Mouse (Mus musculus): ENCODE results near the gene Rbm33. TPM values are rescaled to one million over a fixed set of nuclear protein-coding genes. Genes with fewer than 3 reads are reported as not detected.

The Rbm33 gene
- polyA plus RNA-seq, 1 experiment from 2014 or later: 6.8 TPM

- WGBS: 5% methylated on average over 6 of the region's 6 CpGs
- no peaks in the 10 kb centered on the region for H3K4me1 ChIP-seq (ENCODE audit: control insufficient read depth, insufficient read depth, low read length)
- no peaks in the 10 kb centered on the region for H3K9me3 ChIP-seq (replicated peaks; ENCODE audit: control insufficient read depth, low read length)
- ATAC-seq (ENCODE audit: insufficient read depth, low FRiP score): no peak
- H3K36me3 ChIP-seq (ENCODE audit: control insufficient read depth, insufficient read depth, low read length): no peaks in the 10 kb centered on the region
- H3K4me3 ChIP-seq (replicated peaks; ENCODE audit: low read length): no peak overlapping the region
- H3K9ac ChIP-seq (ENCODE audit: low read length): no peak overlapping the region
- no peak overlapping the region for H3K4me2 ChIP-seq (ENCODE audit: low read depth, low read length)
- no peak overlapping the region for H3K27ac ChIP-seq (ENCODE audit: low read length)
- no peaks in the 10 kb centered on the region for H3K27me3 ChIP-seq (ENCODE audit: control insufficient read depth, insufficient read depth, low read length)
Measured at GRCm38 (mm10) chr5:28293990-28294389, 22.9 kb upstream of the Rbm33 start.

- no peaks in the 10 kb centered on the region for H3K36me3 ChIP-seq (ENCODE audit: control insufficient read depth, insufficient read depth, low read length)
- no peaks in the 10 kb centered on the region for H3K4me1 ChIP-seq (ENCODE audit: control insufficient read depth, insufficient read depth, low read length)
- no peak for ATAC-seq (ENCODE audit: insufficient read depth, low FRiP score)
- no peaks in the 10 kb centered on the region for H3K27me3 ChIP-seq (ENCODE audit: control insufficient read depth, insufficient read depth, low read length)
- H3K9ac ChIP-seq (ENCODE audit: low read length): no peak overlapping the region
- no peaks in the 10 kb centered on the region for H3K9me3 ChIP-seq (replicated peaks; ENCODE audit: control insufficient read depth, low read length)
- no peak overlapping the region for H3K27ac ChIP-seq (ENCODE audit: low read length)
- no peak overlapping the region for H3K4me3 ChIP-seq (replicated peaks; ENCODE audit: low read length)
- 70% methylated on average over 5 of the region's 5 CpGs for whole genome bisulfite sequencing
- no peak overlapping the region for H3K4me2 ChIP-seq (ENCODE audit: low read depth, low read length)
Measured at GRCm38 (mm10) chr5:28298161-28298560, 18.8 kb upstream of the Rbm33 start.

GRCm38 (mm10) chr5:28298693-28299092 is 18.2 kb upstream of the Rbm33 start:
- Histone ChIP-seq H3K9ac (ENCODE audit: low read length) (no peak overlapping the region), H3K4me3 (replicated peaks; ENCODE audit: low read length) (no peak overlapping the region), H3K27ac (ENCODE audit: low read length) (no peak overlapping the region), H3K4me2 (ENCODE audit: low read depth, low read length) (no peak overlapping the region), H3K9me3 (replicated peaks; ENCODE audit: control insufficient read depth, low read length) (no peaks in the 10 kb centered on the region), H3K4me1 (ENCODE audit: control insufficient read depth, insufficient read depth, low read length) (no peaks in the 10 kb centered on the region), H3K36me3 (ENCODE audit: control insufficient read depth, insufficient read depth, low read length) (no peaks in the 10 kb centered on the region), H3K27me3 (ENCODE audit: control insufficient read depth, insufficient read depth, low read length) (no peaks in the 10 kb centered on the region)
- no peak for ATAC-seq (ENCODE audit: insufficient read depth, low FRiP score)
- WGBS: 51% methylated on average over 3 of the region's 3 CpGs

GRCm38 (mm10) chr5:28299346-28299745 is 17.6 kb upstream of the Rbm33 start:
- H3K9ac ChIP-seq (ENCODE audit: low read length): no peak overlapping the region
- no peaks in the 10 kb centered on the region for H3K4me1 ChIP-seq (ENCODE audit: control insufficient read depth, insufficient read depth, low read length)
- H3K4me3 ChIP-seq (replicated peaks; ENCODE audit: low read length): no peak overlapping the region
- no peak for ATAC-seq (ENCODE audit: insufficient read depth, low FRiP score)
- WGBS: 76% methylated on average over 6 of the region's 6 CpGs
- H3K4me2 ChIP-seq (ENCODE audit: low read depth, low read length): no peak overlapping the region
- H3K36me3 ChIP-seq (ENCODE audit: control insufficient read depth, insufficient read depth, low read length): no peaks in the 10 kb centered on the region
- H3K27me3 ChIP-seq (ENCODE audit: control insufficient read depth, insufficient read depth, low read length): no peaks in the 10 kb centered on the region
- H3K27ac ChIP-seq (ENCODE audit: low read length): no peak overlapping the region
- no peaks in the 10 kb centered on the region for H3K9me3 ChIP-seq (replicated peaks; ENCODE audit: control insufficient read depth, low read length)

GRCm38 (mm10) chr5:28302671-28303070 is 14.2 kb upstream of the Rbm33 start:
- Histone ChIP-seq H3K27me3 (ENCODE audit: control insufficient read depth, insufficient read depth, low read length) (no peaks in the 10 kb centered on the region), H3K4me2 (ENCODE audit: low read depth, low read length) (no peak overlapping the region), H3K9ac (ENCODE audit: low read length) (no peak overlapping the region), H3K4me1 (ENCODE audit: control insufficient read depth, insufficient read depth, low read length) (no peaks in the 10 kb centered on the region), H3K27ac (ENCODE audit: low read length) (no peak overlapping the region), H3K36me3 (ENCODE audit: control insufficient read depth, insufficient read depth, low read length) (no peaks in the 10 kb centered on the region), H3K4me3 (replicated peaks; ENCODE audit: low read length) (no peak overlapping the region), H3K9me3 (replicated peaks; ENCODE audit: control insufficient read depth, low read length) (no peaks in the 10 kb centered on the region)
- ATAC-seq (ENCODE audit: insufficient read depth, low FRiP score): no peak
- 83% methylated on average over 1 of the region's 1 CpGs for WGBS

GRCm38 (mm10) chr5:28304551-28304950 is 12.4 kb upstream of the Rbm33 start:
- ATAC-seq (ENCODE audit: insufficient read depth, low FRiP score): no peak
- no peaks in the 10 kb centered on the region for H3K36me3 ChIP-seq (ENCODE audit: control insufficient read depth, insufficient read depth, low read length)

GRCm38 (mm10) chr5:28315526-28315925 is 1.4 kb upstream of the Rbm33 start:
- H3K27me3 ChIP-seq (ENCODE audit: control insufficient read depth, insufficient read depth, low read length): no peaks in the 10 kb centered on the region
- no peak overlapping the region for H3K4me3 ChIP-seq (replicated peaks; ENCODE audit: low read length)
- no peak for ATAC-seq (ENCODE audit: insufficient read depth, low FRiP score)
- no peaks in the 10 kb centered on the region for H3K9me3 ChIP-seq (replicated peaks; ENCODE audit: control insufficient read depth, low read length)
- peaks cover 19% of the 10 kb centered on the region for H3K4me1 ChIP-seq (ENCODE audit: control insufficient read depth, insufficient read depth, low read length)
- no peak overlapping the region for H3K27ac ChIP-seq (ENCODE audit: low read length)
- no peaks in the 10 kb centered on the region for H3K36me3 ChIP-seq (ENCODE audit: control insufficient read depth, insufficient read depth, low read length)
- H3K9ac ChIP-seq (ENCODE audit: low read length): no peak overlapping the region
- H3K4me2 ChIP-seq (ENCODE audit: low read depth, low read length): no peak overlapping the region
- 70% methylated on average over 8 of the region's 8 CpGs for WGBS

More at GRCm38 (mm10) chr5:28304551-28304950, 12.4 kb upstream of the Rbm33 start:
- no peak overlapping the region for H3K4me2 ChIP-seq (ENCODE audit: low read depth, low read length)
- no peaks in the 10 kb centered on the region for H3K4me1 ChIP-seq (ENCODE audit: control insufficient read depth, insufficient read depth, low read length)
- H3K4me3 ChIP-seq (replicated peaks; ENCODE audit: low read length): no peak overlapping the region
- H3K27ac ChIP-seq (ENCODE audit: low read length): no peak overlapping the region
- H3K27me3 ChIP-seq (ENCODE audit: control insufficient read depth, insufficient read depth, low read length): no peaks in the 10 kb centered on the region
- H3K9ac ChIP-seq (ENCODE audit: low read length): no peak overlapping the region
- no peaks in the 10 kb centered on the region for H3K9me3 ChIP-seq (replicated peaks; ENCODE audit: control insufficient read depth, low read length)

- H3K9ac ChIP-seq (ENCODE audit: low read length): peak overlapping the region; percentile 100
Measured at GRCm38 (mm10) chr5:28316151-28316721, 685 bp upstream of the Rbm33 start.

GRCm38 (mm10) chr5:28317253-28317916 is 464 bp downstream of the Rbm33 start:
- Histone ChIP-seq H3K36me3 (ENCODE audit: control insufficient read depth, insufficient read depth, low read length) (no peaks in the 10 kb centered on the region), H3K4me3 (replicated peaks; ENCODE audit: low read length) (peak overlapping the region; percentile 91), H3K27me3 (ENCODE audit: control insufficient read depth, insufficient read depth, low read length) (no peaks in the 10 kb centered on the region), H3K4me1 (ENCODE audit: control insufficient read depth, insufficient read depth, low read length) (peaks cover 19% of the 10 kb centered on the region), H3K9ac (ENCODE audit: low read length) (peak overlapping the region; percentile 100), H3K9me3 (replicated peaks; ENCODE audit: control insufficient read depth, low read length) (no peaks in the 10 kb centered on the region), H3K4me2 (ENCODE audit: low read depth, low read length) (peak overlapping the region; percentile 70), H3K27ac (ENCODE audit: low read length) (peak overlapping the region; percentile 100)
- WGBS: under 1% methylated on average over 58 of the region's 62 CpGs
- ATAC-seq (ENCODE audit: insufficient read depth, low FRiP score): peak; percentile 70; the same call in 1 of the 2 replicates

More at GRCm38 (mm10) chr5:28316151-28316721, 685 bp upstream of the Rbm33 start:
- no peaks in the 10 kb centered on the region for H3K36me3 ChIP-seq (ENCODE audit: control insufficient read depth, insufficient read depth, low read length)
- WGBS: under 1% methylated on average over 14 of the region's 14 CpGs
- peaks cover 19% of the 10 kb centered on the region for H3K4me1 ChIP-seq (ENCODE audit: control insufficient read depth, insufficient read depth, low read length)
- peak overlapping the region; percentile 100 for H3K27ac ChIP-seq (ENCODE audit: low read length)
- no peak for ATAC-seq (ENCODE audit: insufficient read depth, low FRiP score)
- peak overlapping the region; percentile 70 for H3K4me2 ChIP-seq (ENCODE audit: low read depth, low read length)
- peak overlapping the region; percentile 91 for H3K4me3 ChIP-seq (replicated peaks; ENCODE audit: low read length)
- no peaks in the 10 kb centered on the region for H3K9me3 ChIP-seq (replicated peaks; ENCODE audit: control insufficient read depth, low read length)
- no peaks in the 10 kb centered on the region for H3K27me3 ChIP-seq (ENCODE audit: control insufficient read depth, insufficient read depth, low read length)
